Mouse (Mus musculus): ENCODE measurements around the gene Pex11g.

Pex11g gene

GRCm38 (mm10) chr8:3415661-3416060 lies 51.8 kb downstream of the Pex11g start:
- DNase-seq (ENCODE audit: low read depth, low spot score), result no peak

GRCm38 (mm10) chr8:3415259-3415658 lies 52.2 kb downstream of the Pex11g start:
- no peak for DNase-seq (ENCODE audit: low read depth, low spot score)

- no peak for DNase-seq (ENCODE audit: low read depth, low spot score)
Observed at GRCm38 (mm10) chr8:3414639-3415190, 52.8 kb downstream of the Pex11g start.

- no peak for DNase-seq (ENCODE audit: low read depth, low spot score)
Observed at GRCm38 (mm10) chr8:3412816-3413215, 54.7 kb downstream of the Pex11g start.

- DNase-seq (ENCODE audit: low read depth, low spot score), result no peak
Observed at GRCm38 (mm10) chr8:3411901-3412301, 55.6 kb downstream of the Pex11g start.

- no peak for DNase-seq (ENCODE audit: low read depth, low spot score)
Observed at GRCm38 (mm10) chr8:3411085-3411484, 56.4 kb downstream of the Pex11g start.

GRCm38 (mm10) chr8:3407417-3407816 lies 60.1 kb downstream of the Pex11g start:
- DNase-seq (ENCODE audit: low read depth, low spot score), result no peak

All from A20 (cell line).